Mouse (Mus musculus) kidney, adult 8-10 months (tissue): Measurements from ENCODE around the gene Gm38100.

Experiments used
- DNase-seq, 2 experiments: peaks; one replicate each; pipeline ENCODE4 v3.0.0; 2022

Gene Gm38100

GRCm38 (mm10) chr1:175970710-175971109, 50.6 kb downstream of the Gm38100 start:
- no peak for DNase-seq
